Mouse (Mus musculus): ENCODE measurements around the gene P4ha3. TPM values are rescaled to one million over a fixed set of nuclear protein-coding genes. Genes with fewer than 3 reads are reported as not detected.
A peak's percentile ranks its signal among the peaks of the same experiment; 100 is the strongest.

The P4ha3 gene
- polyA plus RNA-seq, 1 experiment, result 0.22 TPM

- WGBS, result 93% methylated on average over 5 of the region's 5 CpGs
- H3K27me3 ChIP-seq (replicated peaks; ENCODE audit: control insufficient read depth, insufficient read depth, low read length), result no peaks in the 10 kb centered on the region
- H3K27ac ChIP-seq (ENCODE audit: insufficient read depth, low read depth, low read length), result no peak overlapping the region
- TF ChIP-seq POLR2A (IDR thresholded peaks at IDR 0.05; ENCODE audit: low read depth, low read length), result no peak
- no peak for TF ChIP-seq CTCF (conservative IDR thresholded peaks at IDR 0.05; ENCODE audit: insufficient read depth, insufficient read length, low read depth, low read length)
- no peaks in the 10 kb centered on the region for H3K36me3 ChIP-seq (ENCODE audit: control insufficient read depth, insufficient read depth, low read length)
- H3K4me1 ChIP-seq (ENCODE audit: control insufficient read depth, insufficient read depth, low read length), result no peaks in the 10 kb centered on the region
- H3K4me3 ChIP-seq (ENCODE audit: insufficient read depth, low read depth, low read length), result no peak overlapping the region
- DNase-seq, result no peak
Observed at GRCm38 (mm10) chr7:100317534-100317933, 32.2 kb downstream of the P4ha3 start.

GRCm38 (mm10) chr7:100323721-100324120 is 38.4 kb downstream of the P4ha3 start:
- Histone ChIP-seq H3K27me3 (replicated peaks; ENCODE audit: control insufficient read depth, insufficient read depth, low read length) (no peaks in the 10 kb centered on the region), H3K27ac (ENCODE audit: insufficient read depth, low read depth, low read length) (no peak overlapping the region), H3K4me3 (ENCODE audit: insufficient read depth, low read depth, low read length) (no peak overlapping the region), H3K4me1 (ENCODE audit: control insufficient read depth, insufficient read depth, low read length) (no peaks in the 10 kb centered on the region), H3K36me3 (ENCODE audit: control insufficient read depth, insufficient read depth, low read length) (no peaks in the 10 kb centered on the region)
- WGBS, result 50% methylated on average over 3 of the region's 3 CpGs
- DNase-seq, result peak; percentile 2
- TF ChIP-seq POLR2A (IDR thresholded peaks at IDR 0.05; ENCODE audit: low read depth, low read length) (no peak), CTCF (conservative IDR thresholded peaks at IDR 0.05; ENCODE audit: insufficient read depth, insufficient read length, low read depth, low read length) (no peak)

- Histone ChIP-seq H3K27ac (ENCODE audit: insufficient read depth, low read depth, low read length) (no peak overlapping the region), H3K36me3 (ENCODE audit: control insufficient read depth, insufficient read depth, low read length) (no peaks in the 10 kb centered on the region), H3K4me1 (ENCODE audit: control insufficient read depth, insufficient read depth, low read length) (no peaks in the 10 kb centered on the region), H3K27me3 (replicated peaks; ENCODE audit: control insufficient read depth, insufficient read depth, low read length) (no peaks in the 10 kb centered on the region), H3K4me3 (ENCODE audit: insufficient read depth, low read depth, low read length) (no peak overlapping the region)
- 68% methylated on average over 6 of the region's 6 CpGs for WGBS
- peak; percentile 7 for DNase-seq
- TF ChIP-seq CTCF (conservative IDR thresholded peaks at IDR 0.05; ENCODE audit: insufficient read depth, insufficient read length, low read depth, low read length) (peak; percentile 72), POLR2A (IDR thresholded peaks at IDR 0.05; ENCODE audit: low read depth, low read length) (no peak)
Observed at GRCm38 (mm10) chr7:100325482-100325881, 40.2 kb downstream of the P4ha3 start.

- H3K36me3 ChIP-seq (ENCODE audit: control insufficient read depth, insufficient read depth, low read length), result no peaks in the 10 kb centered on the region
Observed at GRCm38 (mm10) chr7:100327514-100327913, 42.2 kb downstream of the P4ha3 start.

GRCm38 (mm10) chr7:100328636-100329035 is 43.3 kb downstream of the P4ha3 start:
- TF ChIP-seq CTCF (conservative IDR thresholded peaks at IDR 0.05; ENCODE audit: insufficient read depth, insufficient read length, low read depth, low read length) (no peak), POLR2A (IDR thresholded peaks at IDR 0.05; ENCODE audit: low read depth, low read length) (no peak)
- H3K36me3 ChIP-seq (ENCODE audit: control insufficient read depth, insufficient read depth, low read length), result 0 out of 2 replicates have a peak, but pooled peaks cover under 1% of the 10 kb centered on the region

More at GRCm38 (mm10) chr7:100327514-100327913, 42.2 kb downstream of the P4ha3 start:
- peak; percentile 7 for DNase-seq
- H3K4me1 ChIP-seq (ENCODE audit: control insufficient read depth, insufficient read depth, low read length), result no peaks in the 10 kb centered on the region
- WGBS, result 66% methylated on average over 7 of the region's 7 CpGs
- no peak overlapping the region for H3K4me3 ChIP-seq (ENCODE audit: insufficient read depth, low read depth, low read length)
- H3K27me3 ChIP-seq (replicated peaks; ENCODE audit: control insufficient read depth, insufficient read depth, low read length), result no peaks in the 10 kb centered on the region
- H3K27ac ChIP-seq (ENCODE audit: insufficient read depth, low read depth, low read length), result no peak overlapping the region
- TF ChIP-seq POLR2A (IDR thresholded peaks at IDR 0.05; ENCODE audit: low read depth, low read length) (no peak), CTCF (conservative IDR thresholded peaks at IDR 0.05; ENCODE audit: insufficient read depth, insufficient read length, low read depth, low read length) (no peak)

GRCm38 (mm10) chr7:100331269-100331668 is 45.9 kb downstream of the P4ha3 start:
- H3K27ac ChIP-seq (ENCODE audit: insufficient read depth, low read depth, low read length), result no peak overlapping the region
- peaks cover 5% of the 10 kb centered on the region for H3K36me3 ChIP-seq (ENCODE audit: control insufficient read depth, insufficient read depth, low read length)
- 60% methylated on average over 3 of the region's 3 CpGs for WGBS

More at GRCm38 (mm10) chr7:100328636-100329035, 43.3 kb downstream of the P4ha3 start:
- Histone ChIP-seq H3K27ac (ENCODE audit: insufficient read depth, low read depth, low read length) (no peak overlapping the region), H3K27me3 (replicated peaks; ENCODE audit: control insufficient read depth, insufficient read depth, low read length) (no peaks in the 10 kb centered on the region), H3K4me1 (ENCODE audit: control insufficient read depth, insufficient read depth, low read length) (no peaks in the 10 kb centered on the region), H3K4me3 (ENCODE audit: insufficient read depth, low read depth, low read length) (no peak overlapping the region)
- no peak for DNase-seq
- WGBS, result 87% methylated on average over 4 of the region's 4 CpGs

GRCm38 (mm10) chr7:100335921-100336320 is 50.6 kb downstream of the P4ha3 start:
- peaks cover 14% of the 10 kb centered on the region for H3K36me3 ChIP-seq (ENCODE audit: control insufficient read depth, insufficient read depth, low read length)
- whole genome bisulfite sequencing, result 91% methylated on average over 2 of the region's 2 CpGs
- no peak for DNase-seq
- H3K4me3 ChIP-seq (ENCODE audit: insufficient read depth, low read depth, low read length), result no peak overlapping the region
- no peaks in the 10 kb centered on the region for H3K27me3 ChIP-seq (replicated peaks; ENCODE audit: control insufficient read depth, insufficient read depth, low read length)
- no peak overlapping the region for H3K27ac ChIP-seq (ENCODE audit: insufficient read depth, low read depth, low read length)
- TF ChIP-seq POLR2A (IDR thresholded peaks at IDR 0.05; ENCODE audit: low read depth, low read length) (no peak), CTCF (conservative IDR thresholded peaks at IDR 0.05; ENCODE audit: insufficient read depth, insufficient read length, low read depth, low read length) (no peak)
- H3K4me1 ChIP-seq (ENCODE audit: control insufficient read depth, insufficient read depth, low read length), result no peaks in the 10 kb centered on the region

More at GRCm38 (mm10) chr7:100331269-100331668, 45.9 kb downstream of the P4ha3 start:
- H3K27me3 ChIP-seq (replicated peaks; ENCODE audit: control insufficient read depth, insufficient read depth, low read length), result no peaks in the 10 kb centered on the region
- H3K4me1 ChIP-seq (ENCODE audit: control insufficient read depth, insufficient read depth, low read length), result no peaks in the 10 kb centered on the region
- H3K4me3 ChIP-seq (ENCODE audit: insufficient read depth, low read depth, low read length), result no peak overlapping the region
- TF ChIP-seq POLR2A (IDR thresholded peaks at IDR 0.05; ENCODE audit: low read depth, low read length) (no peak), CTCF (conservative IDR thresholded peaks at IDR 0.05; ENCODE audit: insufficient read depth, insufficient read length, low read depth, low read length) (no peak)
- no peak for DNase-seq

All from kidney, adult 2 months (tissue).